In the genomic region with DNA sequence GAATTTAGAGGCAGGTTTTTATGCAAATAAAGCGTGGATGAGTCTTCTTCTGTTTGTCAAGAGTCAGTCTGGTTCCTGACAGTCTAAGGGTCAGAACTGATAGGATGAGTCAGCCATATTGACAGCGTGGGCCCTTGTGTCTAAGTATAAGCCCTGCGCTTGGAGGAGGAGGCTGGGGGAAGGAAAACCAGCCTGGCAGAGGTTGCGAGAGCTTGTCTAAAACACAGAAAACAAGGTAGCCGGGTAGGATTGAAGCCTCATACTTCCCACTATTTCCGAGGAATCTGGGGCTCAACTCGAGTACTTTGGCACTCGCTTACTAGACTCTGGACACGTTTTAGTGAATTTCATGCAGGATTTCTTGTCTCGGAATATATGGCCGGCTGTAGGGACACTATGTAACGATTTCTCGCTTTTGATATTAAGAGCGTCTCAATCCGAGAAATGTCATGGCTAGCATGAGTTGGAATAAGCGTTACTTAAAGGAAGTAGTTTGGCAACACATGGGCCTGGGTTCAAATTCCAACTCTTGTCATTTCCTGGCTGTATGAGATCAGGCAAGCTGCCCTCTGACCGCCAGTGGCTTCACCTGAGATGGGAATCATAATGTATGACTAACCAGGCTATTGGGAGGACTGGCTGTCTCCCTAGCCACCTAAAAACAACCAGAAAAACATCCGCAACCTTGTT, we compare ENCODE assay signal across 9 mouse cellular contexts. TPM values are rescaled to one million over a fixed set of nuclear protein-coding genes. Genes with fewer than 3 reads are reported as not detected.
A peak's percentile ranks its signal among the peaks of the same experiment; 100 is the strongest.
DNase-seq lines count a peak whose midpoint lies in the region; ATAC-seq and TF ChIP-seq lines count a peak whose summit lies in the region.
"Had no signal": no experiment of that assay in that cellular context is flagged by ENCODE, and none has a peak within 500 bp of the region (broad histone marks: within the 10 kb centered on the region; RNA-seq: fewer than 3 reads in every experiment).

No protein-coding gene starts in this region.

- no peak for ATAC-seq in cerebellum, adult (ENCODE audit: insufficient number of reproducible peaks, low FRiP score, low TSS enrichment)
- ATAC-seq in kidney, embryonic 16.5 days (ENCODE audit: low FRiP score, low TSS enrichment): no peak
- no peak for ATAC-seq in kidney, postnatal 0 days (replicated peaks; ENCODE audit: low FRiP score, low read depth)
- no peak for ATAC-seq in erythroblast, adult 5-6 weeks (replicated peaks; ENCODE audit: low FRiP score, poor library complexity, severe bottlenecking)

- H3K4me1 ChIP-seq in kidney, embryonic 16.5 days (ENCODE audit: insufficient read depth, low read length): peaks cover 5% of the 10 kb centered on the region; the same call in 1 of the 2 replicates
- H3K4me1 ChIP-seq in MEL (ENCODE audit: control insufficient read depth in 1 of 2, insufficient read depth in 2 of 2, low read length in 2 of 2): peaks cover 2 to 19% of the 10 kb centered on the region in 2 experiments; a peak in 3 of 4 replicates
- H3K4me1 ChIP-seq in kidney, postnatal 0 days (replicated peaks; ENCODE audit: insufficient read depth, low read length): no peaks in the 10 kb centered on the region; the same call in 1 of the 2 replicates

- H3K36me3 ChIP-seq in kidney, embryonic 16.5 days (ENCODE audit: insufficient read depth, low read length): no peaks in the 10 kb centered on the region
- peaks cover 0 to 27% of the 10 kb centered on the region in 2 experiments; a peak in 2 of 4 replicates for H3K36me3 ChIP-seq in MEL (ENCODE audit: control insufficient read depth in 1 of 2, insufficient read depth in 2 of 2, low read length in 2 of 2)
- no peaks in the 10 kb centered on the region for H3K36me3 ChIP-seq in kidney, postnatal 0 days (ENCODE audit: insufficient read depth, low read length)

- no peaks in the 10 kb centered on the region for H3K9me3 ChIP-seq in kidney, embryonic 16.5 days (ENCODE audit: low read length)
- H3K9me3 ChIP-seq in MEL (replicated peaks; ENCODE audit: insufficient read depth, low read length): no peaks in the 10 kb centered on the region
- H3K9me3 ChIP-seq in kidney, postnatal 0 days (replicated peaks; ENCODE audit: low read length): no peaks in the 10 kb centered on the region

- WGBS in kidney, embryonic 16.5 days: 89% methylated on average over 18 of the region's 18 CpGs
- WGBS in kidney, postnatal 0 days: 89% methylated on average over 18 of the region's 18 CpGs

- no peak for TF ChIP-seq RAD21 in MEL (IDR thresholded peaks at IDR 0.05; ENCODE audit: low read depth, low read length)

- no peaks in the 10 kb centered on the region for H3K79me2 ChIP-seq in MEL (ENCODE audit: control insufficient read depth, insufficient read depth, low read length, poor library complexity)

- H3K4me3 ChIP-seq in kidney, embryonic 16.5 days (ENCODE audit: low read length): no peak overlapping the region
- H3K4me3 ChIP-seq in MEL (ENCODE audit: control insufficient read depth in 1 of 2, insufficient read depth in 1 of 2, low read depth in 2 of 2, low read length in 2 of 2): peak overlapping the region; percentile 47 to 50; a peak in 3 of 4 replicates
- H3K4me3 ChIP-seq in kidney, postnatal 0 days (replicated peaks; ENCODE audit: low read depth, low read length): no peak overlapping the region
- H3K4me3 ChIP-seq: myocyte had no signal

- no peak for TF ChIP-seq CTCF in MEL (IDR thresholded peaks at IDR 0.05 in 2 of 3, conservative IDR thresholded peaks at IDR 0.05 in 1 of 3; ENCODE audit: control insufficient read depth in 1 of 3, insufficient read depth in 1 of 3, low read depth in 2 of 3, low read length in 3 of 3, poor library complexity in 1 of 3, severe bottlenecking in 1 of 3)
- TF ChIP-seq CTCF in kidney, postnatal 0 days (IDR thresholded peaks at IDR 0.05; ENCODE audit: low read depth): no peak

- TF ChIP-seq POLR2A in MEL (IDR thresholded peaks at IDR 0.05; ENCODE audit: control insufficient read depth in 1 of 2, insufficient read depth in 1 of 2, low read depth in 1 of 2, low read length in 2 of 2, poor library complexity in 1 of 2): no peak

- H3K27me3 ChIP-seq in kidney, embryonic 16.5 days (ENCODE audit: insufficient read depth, low read length): no peaks in the 10 kb centered on the region
- no peaks in the 10 kb centered on the region for H3K27me3 ChIP-seq in MEL (ENCODE audit: control insufficient read depth in 1 of 2, insufficient read depth in 2 of 2, low read length in 2 of 2)
- H3K27me3 ChIP-seq in kidney, postnatal 0 days (ENCODE audit: insufficient read depth, low read length): no peaks in the 10 kb centered on the region

- peak; percentile 46 for DNase-seq in cerebellum, adult 9-10 months
- no peak for DNase-seq in kidney, postnatal 25 days
- peak; percentile 66 for DNase-seq in MEL (ENCODE audit: low read depth, low spot score)
- DNase-seq in kidney, postnatal 0 days (ENCODE audit: low spot score): no peak
- DNase-seq in urinary bladder, postnatal 25 days (ENCODE audit: low spot score): no peak

- H3K27ac ChIP-seq in kidney, embryonic 16.5 days (ENCODE audit: low read length): peak overlapping the region; percentile 43; the same call in 1 of the 2 replicates
- peak overlapping the region; percentile 92 for H3K27ac ChIP-seq in MEL (ENCODE audit: control insufficient read depth, low read depth, low read length)
- H3K27ac ChIP-seq in kidney, postnatal 0 days: peak overlapping the region; percentile 79

- no peak overlapping the region for H3K4me2 ChIP-seq in kidney, embryonic 16.5 days (replicated peaks; ENCODE audit: low read depth, low read length)
- peak overlapping the region; percentile 28; the same call in 1 of the 2 replicates for H3K4me2 ChIP-seq in kidney, postnatal 0 days (ENCODE audit: low read length)

- TF ChIP-seq EP300 in MEL (IDR thresholded peaks at IDR 0.05; ENCODE audit: low read depth in 1 of 2, low read length in 2 of 2): no peak

- H3K9ac ChIP-seq in kidney, embryonic 16.5 days (replicated peaks; ENCODE audit: low read length): no peak overlapping the region
- H3K9ac ChIP-seq in MEL (ENCODE audit: control insufficient read depth, low read depth, low read length, poor library complexity, severe bottlenecking): peak overlapping the region; percentile 63
- H3K9ac ChIP-seq in kidney, postnatal 0 days (ENCODE audit: low read depth, low read length): no peak overlapping the region

TF ChIP-seq in MEL, 35 proteins besides CTCF, POLR2A, EP300 and RAD21:
- peak; percentile 24; the same call in 1 of the 2 replicates for TF ChIP-seq NELFE (IDR thresholded peaks at IDR 0.05; ENCODE audit: low read depth, low read length)
- TF ChIP-seq ETS1 (IDR thresholded peaks at IDR 0.05; ENCODE audit: low read depth, low read length): no peak; the same call in 1 of the 2 replicates
- no peak for TF ChIP-seq MEF2A (IDR thresholded peaks at IDR 0.05; ENCODE audit: extremely low read depth, insufficient replicate concordance, low read depth, low read length, poor library complexity, severe bottlenecking)
- 0 out of 2 replicates have a peak, but pooled peaks have one; percentile 38 for TF ChIP-seq TBP (IDR thresholded peaks at IDR 0.05; ENCODE audit: low read depth, low read length)
TF ChIP-seq in MEL: peak in this region for 2.

RNA-seq across cellular contexts. Expression of gene Cemip2, which starts 39.4 kb away (rescaled TPM):
- polyA plus RNA-seq in kidney, embryonic 16.5 days (2015; fragmentation: Nextera tagmentation; extraction: Ambion mirVana): 22.9 and 25.0 TPM in 2 replicates
- 5.9 and 8.2 TPM in 2 replicates for total RNA-seq in MEL (2012; rRNA removed)
- polyA plus RNA-seq in MEL (2012; ENCODE audit: insufficient read depth in 1 of 2, insufficient read length in 2 of 2, low read depth in 1 of 2, low replicate concordance in 2 of 2, missing spikeins in 1 of 2): 1 to 10 TPM in 1 of 2 experiments, not detected in 1; 5.0 TPM
- 14.1 and 16.3 TPM in 2 replicates for polyA plus RNA-seq in kidney, postnatal 0 days (2015; fragmentation: Nextera tagmentation; extraction: Ambion mirVana)
- 1.5 and 5.0 TPM in 2 replicates for total RNA-seq in erythroblast, adult 5-6 weeks (2015; ENCODE audit: low replicate concordance)
- 5.2 and 6.0 TPM in 2 replicates for total RNA-seq in erythroblast, adult 5-6 weeks (2017; ENCODE audit: low replicate concordance)

Comparison
In these comparisons a context has a peak if more than half of its experiments do, and no peak if none do; other contexts are left out.
1. DNase-seq: peak in cerebellum, adult 9-10 months (single experiment) and MEL (single experiment); none in kidney, postnatal 25 days (0 of 2), kidney, postnatal 0 days (single experiment) and urinary bladder, postnatal 25 days (single experiment).
2. H3K4me3 ChIP-seq: peak in MEL (2 of 2); none in kidney, embryonic 16.5 days (single experiment) and kidney, postnatal 0 days (single experiment).
3. Peak in every context shown above with its lines, with median percentiles within 50 percentile points of each other: H3K27ac ChIP-seq.